In the genomic region with DNA sequence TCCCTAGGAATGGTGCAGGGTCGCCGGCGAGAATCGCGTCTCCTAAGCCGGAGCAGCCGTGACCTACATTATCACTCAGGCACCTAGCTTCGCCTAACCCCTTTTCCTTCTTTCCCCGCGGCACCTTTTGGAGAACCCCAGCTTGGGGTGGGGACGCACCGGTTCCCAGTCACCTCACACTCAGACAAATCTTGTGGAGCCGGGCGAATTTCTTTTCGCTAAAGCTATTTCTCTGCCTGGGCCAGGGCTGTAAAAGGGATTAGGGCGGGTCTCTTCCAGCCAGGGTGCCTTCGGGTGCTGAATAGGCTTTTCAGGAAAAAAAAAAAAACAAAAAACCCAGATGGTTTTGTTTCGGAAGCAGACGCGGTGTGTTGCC, we compare ENCODE assay signal across 8 mouse cellular contexts. TPM values are rescaled to one million over a fixed set of nuclear protein-coding genes. Genes with fewer than 3 reads are reported as not detected.
DNase-seq lines count a peak whose midpoint lies in the region; ATAC-seq and TF ChIP-seq lines count a peak whose summit lies in the region.

No protein-coding gene starts in this region.

- DNase-seq in cerebellum, adult 2 months = peak; percentile 11 to 33
- DNase-seq in retina, embryonic 14.5 days (ENCODE audit: low spot score) = peak; percentile 66
- no peak for DNase-seq in retina, postnatal 1 day
- DNase-seq in kidney, postnatal 25 days = peak; percentile 22 to 45
- DNase-seq in neural tube, embryonic 10.5 days (ENCODE audit: extremely low spot score, low spot score) = peak; percentile 62
- peak; percentile 56 for DNase-seq in yolk sac, embryonic 10.5 days (ENCODE audit: low spot score)

- H3K9me3 ChIP-seq in heart, embryonic 12.5 days (replicated peaks) = no peaks in the 10 kb centered on the region

- H3K27me3 ChIP-seq in cerebellum, adult 2 months (ENCODE audit: control insufficient read depth, insufficient read depth, low read length) = peaks cover 7% of the 10 kb centered on the region; the same call in 1 of the 2 replicates
- H3K27me3 ChIP-seq in heart, embryonic 12.5 days (replicated peaks) = no peaks in the 10 kb centered on the region

- ATAC-seq in cerebellum, adult (ENCODE audit: insufficient number of reproducible peaks, low FRiP score, low TSS enrichment) = no peak
- ATAC-seq in heart, embryonic 12.5 days (ENCODE audit: insufficient number of reproducible peaks, low FRiP score) = no peak

- H3K9ac ChIP-seq in heart, embryonic 12.5 days = peak overlapping the region; percentile 89

- H3K4me3 ChIP-seq in cerebellum, adult 2 months (replicated peaks; ENCODE audit: insufficient read depth, low read depth, low read length) = peak overlapping the region; percentile 68
- peak overlapping the region; percentile 73 for H3K4me3 ChIP-seq in heart, embryonic 12.5 days

- peaks cover 15% of the 10 kb centered on the region for H3K4me1 ChIP-seq in cerebellum, adult 2 months (ENCODE audit: control insufficient read depth, insufficient read depth, low read length)
- H3K4me1 ChIP-seq in heart, embryonic 12.5 days (replicated peaks) = peaks cover 30% of the 10 kb centered on the region

- H3K36me3 ChIP-seq in heart, embryonic 12.5 days = peaks cover 21% of the 10 kb centered on the region

- H3K27ac ChIP-seq in cerebellum, adult 2 months (ENCODE audit: insufficient read depth, low read length) = no peak overlapping the region
- H3K27ac ChIP-seq in heart, embryonic 12.5 days (ENCODE audit: poor library complexity, severe bottlenecking) = peak overlapping the region; percentile 85

- no peak for TF ChIP-seq POLR2A in cerebellum, adult 2 months (IDR thresholded peaks at IDR 0.05; ENCODE audit: borderline replicate concordance, insufficient read depth, low read length)

- WGBS in cerebellum, adult 2 months = under 1% methylated on average over 20 of the region's 20 CpGs
- under 1% methylated on average over 20 of the region's 20 CpGs for WGBS in heart, embryonic 12.5 days

- peak overlapping the region; percentile 76 for H3K4me2 ChIP-seq in heart, embryonic 12.5 days

- no peak for TF ChIP-seq CTCF in cerebellum, adult 2 months (IDR thresholded peaks at IDR 0.05; ENCODE audit: borderline replicate concordance, insufficient read depth, low read depth, low read length)

RNA-seq across cellular contexts. Expression of gene Mycn, which starts 0.6 kb away (rescaled TPM):
- polyA plus RNA-seq in cerebellum, adult 2 months (2012; rRNA removed) = 3.8 and 4.2 TPM in 2 replicates
- 75.0 and 75.6 TPM in 2 replicates for polyA plus RNA-seq in heart, embryonic 12.5 days (2016; fragmentation: Nextera tagmentation; extraction: Ambion mirVana)

Comparison
In these comparisons a context has a peak if more than half of its experiments do, and no peak if none do; other contexts are left out.
1. RNA of gene Mycn, which starts 0.6 kb away (polyA plus RNA-seq): 75.0 to 75.6 TPM in heart, embryonic 12.5 days; 3.8 to 4.2 TPM in cerebellum, adult 2 months; every median in the first group is over 10 times any median in the second.